Mouse (Mus musculus): ENCODE results near the gene Habp2. TPM values are rescaled to one million over a fixed set of nuclear protein-coding genes. Genes with fewer than 3 reads are reported as not detected.
A peak's percentile ranks its signal among the peaks of the same experiment; 100 is the strongest.
"Not testable (repeated sequence)": the region's sequence is repeated elsewhere in the genome, so short reads cannot be mapped to it uniquely, and the experiment has no call there.

Gene Habp2
- polyA plus RNA-seq, 1 experiment from 2014 or later = 36.1 TPM

- H3K9ac ChIP-seq = no peak overlapping the region
- ATAC-seq (ENCODE audit: low read depth) = no peak
- H3K4me1 ChIP-seq (replicated peaks) = no peaks in the 10 kb centered on the region
- H3K27me3 ChIP-seq = no peaks in the 10 kb centered on the region
- no peak overlapping the region for H3K4me2 ChIP-seq
- no peak overlapping the region for H3K4me3 ChIP-seq (replicated peaks)
- no peak overlapping the region for H3K27ac ChIP-seq
- DNase-seq = no peak
- no peaks in the 10 kb centered on the region for H3K9me3 ChIP-seq (replicated peaks)
- WGBS (ENCODE audit: insufficient replicate concordance) = 68% methylated on average over 12 of the region's 12 CpGs
- H3K36me3 ChIP-seq = no peaks in the 10 kb centered on the region
Observed at GRCm38 (mm10) chr19:56336826-56337225, 49.9 kb downstream of the Habp2 start.

- no peak overlapping the region for H3K9ac ChIP-seq
- H3K4me1 ChIP-seq (replicated peaks) = no peaks in the 10 kb centered on the region
- WGBS (ENCODE audit: insufficient replicate concordance) = 65% methylated on average over 8 of the region's 8 CpGs
- DNase-seq = no peak
- no peak overlapping the region for H3K4me3 ChIP-seq (replicated peaks)
- no peaks in the 10 kb centered on the region for H3K36me3 ChIP-seq
- H3K27ac ChIP-seq = no peak overlapping the region
- H3K4me2 ChIP-seq = no peak overlapping the region
- ATAC-seq (ENCODE audit: low read depth) = no peak
- no peaks in the 10 kb centered on the region for H3K9me3 ChIP-seq (replicated peaks)
- H3K27me3 ChIP-seq = no peaks in the 10 kb centered on the region
Observed at GRCm38 (mm10) chr19:56342006-56342405, 55.1 kb downstream of the Habp2 start.

GRCm38 (mm10) chr19:56343869-56344563 lies 57.1 kb downstream of the Habp2 start:
- no peak overlapping the region for H3K27ac ChIP-seq
- no peaks in the 10 kb centered on the region for H3K36me3 ChIP-seq
- no peaks in the 10 kb centered on the region for H3K9me3 ChIP-seq (replicated peaks)
- H3K4me3 ChIP-seq (replicated peaks) = no peak overlapping the region
- H3K4me1 ChIP-seq (replicated peaks) = no peaks in the 10 kb centered on the region
- H3K4me2 ChIP-seq = no peak overlapping the region
- DNase-seq (no peak), ATAC-seq (ENCODE audit: low read depth) (no peak)
- WGBS (ENCODE audit: insufficient replicate concordance) = 75% methylated on average over 26 of the region's 26 CpGs
- H3K27me3 ChIP-seq = no peaks in the 10 kb centered on the region
- H3K9ac ChIP-seq = no peak overlapping the region

- WGBS (ENCODE audit: insufficient replicate concordance) = 51% methylated on average over 3 of the region's 3 CpGs
- no peak overlapping the region for H3K4me3 ChIP-seq (replicated peaks)
- DNase-seq (no peak), ATAC-seq (ENCODE audit: low read depth) (no peak)
- H3K36me3 ChIP-seq = no peaks in the 10 kb centered on the region
- no peak overlapping the region for H3K4me2 ChIP-seq
- H3K27ac ChIP-seq = no peak overlapping the region
- no peak overlapping the region for H3K9ac ChIP-seq
- no peaks in the 10 kb centered on the region for H3K27me3 ChIP-seq
- no peaks in the 10 kb centered on the region for H3K4me1 ChIP-seq (replicated peaks)
- no peaks in the 10 kb centered on the region for H3K9me3 ChIP-seq (replicated peaks)
Observed at GRCm38 (mm10) chr19:56346016-56346415, 59.1 kb downstream of the Habp2 start.

GRCm38 (mm10) chr19:56346750-56347149 lies 59.8 kb downstream of the Habp2 start:
- Histone ChIP-seq H3K36me3 (no peaks in the 10 kb centered on the region), H3K4me1 (replicated peaks) (no peaks in the 10 kb centered on the region), H3K4me2 (no peak overlapping the region), H3K9ac (no peak overlapping the region), H3K9me3 (replicated peaks) (no peaks in the 10 kb centered on the region), H3K27ac (no peak overlapping the region), H3K4me3 (replicated peaks) (no peak overlapping the region), H3K27me3 (no peaks in the 10 kb centered on the region)
- 49% methylated on average over 13 of the region's 13 CpGs for WGBS (ENCODE audit: insufficient replicate concordance)
- DNase-seq (no peak), ATAC-seq (ENCODE audit: low read depth) (no peak)

GRCm38 (mm10) chr19:56349295-56349694 lies 62.4 kb downstream of the Habp2 start:
- H3K36me3 ChIP-seq = no peaks in the 10 kb centered on the region
- no peak overlapping the region for H3K27ac ChIP-seq
- H3K4me2 ChIP-seq = no peak overlapping the region
- H3K9me3 ChIP-seq (replicated peaks) = 0 out of 2 replicates have a peak, but pooled peaks cover 6% of the 10 kb centered on the region
- ATAC-seq (ENCODE audit: low read depth) = no peak
- WGBS (ENCODE audit: insufficient replicate concordance) = 35% methylated on average over 6 of the region's 6 CpGs
- no peak overlapping the region for H3K9ac ChIP-seq
- no peak for DNase-seq
- H3K4me3 ChIP-seq (replicated peaks) = no peak overlapping the region
- no peaks in the 10 kb centered on the region for H3K4me1 ChIP-seq (replicated peaks)
- H3K27me3 ChIP-seq = no peaks in the 10 kb centered on the region

- no peaks in the 10 kb centered on the region for H3K27me3 ChIP-seq
- 65% methylated on average over 10 of the region's 10 CpGs for WGBS (ENCODE audit: insufficient replicate concordance)
- DNase-seq = no peak
- no peak overlapping the region for H3K27ac ChIP-seq
- H3K4me2 ChIP-seq = no peak overlapping the region
- 0 out of 2 replicates have a peak, but pooled peaks cover 6% of the 10 kb centered on the region for H3K9me3 ChIP-seq (replicated peaks)
- H3K4me1 ChIP-seq (replicated peaks) = no peaks in the 10 kb centered on the region; the same call in 1 of the 2 replicates
- no peaks in the 10 kb centered on the region for H3K36me3 ChIP-seq
- H3K4me3 ChIP-seq (replicated peaks) = no peak overlapping the region
- no peak overlapping the region for H3K9ac ChIP-seq
- no peak for ATAC-seq (ENCODE audit: low read depth)
Observed at GRCm38 (mm10) chr19:56353689-56354088, 66.8 kb downstream of the Habp2 start.

GRCm38 (mm10) chr19:56355201-56355600 lies 68.3 kb downstream of the Habp2 start:
- H3K27me3 ChIP-seq = no peaks in the 10 kb centered on the region
- no peak for ATAC-seq (ENCODE audit: low read depth)
- no peak overlapping the region for H3K27ac ChIP-seq
- 74% methylated on average over 12 of the region's 12 CpGs for WGBS (ENCODE audit: insufficient replicate concordance)
- no peak overlapping the region for H3K4me3 ChIP-seq (replicated peaks)
- DNase-seq = no peak
- 0 out of 2 replicates have a peak, but pooled peaks cover 6% of the 10 kb centered on the region for H3K9me3 ChIP-seq (replicated peaks)
- no peak overlapping the region for H3K9ac ChIP-seq
- H3K36me3 ChIP-seq = no peaks in the 10 kb centered on the region
- no peaks in the 10 kb centered on the region; the same call in 1 of the 2 replicates for H3K4me1 ChIP-seq (replicated peaks)
- no peak overlapping the region for H3K4me2 ChIP-seq

GRCm38 (mm10) chr19:56356480-56357373 lies 69.8 kb downstream of the Habp2 start:
- peak; percentile 41 for DNase-seq
- Histone ChIP-seq H3K4me2 (0 out of 2 replicates have a peak overlapping the region, but pooled peaks have one; percentile 3), H3K9ac (no peak overlapping the region), H3K27ac (no peak overlapping the region), H3K27me3 (no peaks in the 10 kb centered on the region), H3K9me3 (replicated peaks) (0 out of 2 replicates have a peak, but pooled peaks cover 6% of the 10 kb centered on the region), H3K4me3 (replicated peaks) (no peak overlapping the region), H3K4me1 (replicated peaks) (no peaks in the 10 kb centered on the region; the same call in 1 of the 2 replicates), H3K36me3 (no peaks in the 10 kb centered on the region)
- ATAC-seq (ENCODE audit: low read depth) = no peak
- 32% methylated on average over 17 of the region's 17 CpGs for WGBS (ENCODE audit: insufficient replicate concordance)

- not testable (repeated sequence) for DNase-seq; H3K27ac ChIP-seq; H3K4me1 ChIP-seq (replicated peaks); H3K27me3 ChIP-seq; ATAC-seq (ENCODE audit: low read depth); H3K4me3 ChIP-seq (replicated peaks); H3K9me3 ChIP-seq (replicated peaks); H3K4me2 ChIP-seq; H3K36me3 ChIP-seq; H3K9ac ChIP-seq
- 61% methylated on average over 2 of the region's 2 CpGs for WGBS (ENCODE audit: insufficient replicate concordance)
Observed at GRCm38 (mm10) chr19:56357374-56357708, 70.4 kb downstream of the Habp2 start.

- no peaks in the 10 kb centered on the region for H3K36me3 ChIP-seq
- no peaks in the 10 kb centered on the region for H3K9me3 ChIP-seq (replicated peaks)
- H3K4me1 ChIP-seq (replicated peaks) = no peaks in the 10 kb centered on the region; the same call in 1 of the 2 replicates
- no peak for DNase-seq
- 28% methylated on average over 2 of the region's 2 CpGs for WGBS (ENCODE audit: insufficient replicate concordance)
- H3K9ac ChIP-seq = no peak overlapping the region
- ATAC-seq (ENCODE audit: low read depth) = no peak
- H3K4me2 ChIP-seq = no peak overlapping the region
- no peak overlapping the region for H3K4me3 ChIP-seq (replicated peaks)
- H3K27ac ChIP-seq = no peak overlapping the region
- H3K27me3 ChIP-seq = no peaks in the 10 kb centered on the region
Observed at GRCm38 (mm10) chr19:56358890-56359289, 72.0 kb downstream of the Habp2 start.

Measured in liver, embryonic 13.5 days (tissue).